Mouse (Mus musculus) layer of hippocampus, adult 6 months (tissue): ENCODE measurements around the gene Ankrd52. TPM values are rescaled to one million over a fixed set of nuclear protein-coding genes. Genes with fewer than 3 reads are reported as not detected.
A peak's percentile ranks its signal among the peaks of the same experiment; 100 is the strongest.

Source experiments
- long read RNA-seq, 2 experiments: library from polyadenylated mRNA; unstranded; transcript quantifications; one replicate each; pipeline ENCODE4 v2.0.0; 2019 to 2020
- microRNA-seq: library from miRNA; unstranded; fragments of <30 nt; microRNA quantifications from one replicate; pipeline ENCODE4 v1.2.0, GENCODE M21; 2020
- polyA plus RNA-seq: library from polyadenylated mRNA; unstranded; fragments of <200 nt; fragmentation: Nextera tagmentation; gene quantifications from 2 replicates; pipeline ENCODE4 v1.2.3, GENCODE M21; 2021

Ankrd52 gene
- polyA plus RNA-seq = 8.8 and 12.6 TPM in 2 replicates
- long read RNA-seq, experiment 1, partial matches to known transcripts = 0 of 1 reads
- long read RNA-seq, experiment 1, other reads (novel, unspliced or antisense) = 1 of 1 reads
- long read RNA-seq, experiment 2, partial matches to known transcripts = 1 of 6 reads
- long read RNA-seq, experiment 2, other reads (novel, unspliced or antisense) = 4 of 6 reads

DNA sequence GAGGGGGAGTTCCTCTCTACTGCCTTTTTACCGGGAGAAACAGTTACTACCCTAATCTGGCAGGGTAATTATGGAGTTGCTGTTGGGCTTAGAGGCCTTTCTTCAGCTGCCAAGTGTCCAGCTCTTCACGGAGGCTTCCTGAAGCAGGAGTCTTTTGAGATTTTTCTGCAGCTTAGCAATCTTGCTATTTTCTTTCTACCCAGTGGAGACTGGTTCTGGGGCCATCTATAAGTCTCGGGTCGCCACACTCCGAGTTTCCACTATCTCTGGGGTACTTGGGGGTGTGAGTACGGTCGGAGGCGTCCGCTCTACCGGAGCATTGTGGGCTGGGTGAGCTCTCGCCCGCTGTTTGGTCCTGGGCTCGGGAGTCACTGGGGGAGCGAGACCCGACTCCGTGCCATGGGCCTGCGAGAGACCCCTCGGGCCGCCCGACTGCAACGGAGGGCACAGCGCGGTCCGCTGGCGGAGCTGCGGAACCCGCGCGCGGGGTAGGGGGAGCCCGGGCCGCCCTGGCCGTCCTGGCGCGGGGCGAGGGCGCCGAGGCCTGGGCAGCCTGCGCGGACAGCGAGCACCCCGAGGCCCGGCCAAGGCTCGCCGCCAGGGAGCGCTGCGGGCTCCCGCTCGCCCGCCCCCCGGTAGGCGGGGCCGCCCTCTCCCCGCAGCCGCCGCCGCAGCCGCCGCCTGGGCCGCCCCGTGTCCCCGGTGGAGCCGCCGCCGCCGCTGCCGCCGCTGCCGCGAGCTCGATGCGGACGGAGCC is at the start of gene Ankrd52:
Gene Ankrd52, plus strand, starts transcription at position 661 of the 757 bp plus-strand sequence.

DNA sequence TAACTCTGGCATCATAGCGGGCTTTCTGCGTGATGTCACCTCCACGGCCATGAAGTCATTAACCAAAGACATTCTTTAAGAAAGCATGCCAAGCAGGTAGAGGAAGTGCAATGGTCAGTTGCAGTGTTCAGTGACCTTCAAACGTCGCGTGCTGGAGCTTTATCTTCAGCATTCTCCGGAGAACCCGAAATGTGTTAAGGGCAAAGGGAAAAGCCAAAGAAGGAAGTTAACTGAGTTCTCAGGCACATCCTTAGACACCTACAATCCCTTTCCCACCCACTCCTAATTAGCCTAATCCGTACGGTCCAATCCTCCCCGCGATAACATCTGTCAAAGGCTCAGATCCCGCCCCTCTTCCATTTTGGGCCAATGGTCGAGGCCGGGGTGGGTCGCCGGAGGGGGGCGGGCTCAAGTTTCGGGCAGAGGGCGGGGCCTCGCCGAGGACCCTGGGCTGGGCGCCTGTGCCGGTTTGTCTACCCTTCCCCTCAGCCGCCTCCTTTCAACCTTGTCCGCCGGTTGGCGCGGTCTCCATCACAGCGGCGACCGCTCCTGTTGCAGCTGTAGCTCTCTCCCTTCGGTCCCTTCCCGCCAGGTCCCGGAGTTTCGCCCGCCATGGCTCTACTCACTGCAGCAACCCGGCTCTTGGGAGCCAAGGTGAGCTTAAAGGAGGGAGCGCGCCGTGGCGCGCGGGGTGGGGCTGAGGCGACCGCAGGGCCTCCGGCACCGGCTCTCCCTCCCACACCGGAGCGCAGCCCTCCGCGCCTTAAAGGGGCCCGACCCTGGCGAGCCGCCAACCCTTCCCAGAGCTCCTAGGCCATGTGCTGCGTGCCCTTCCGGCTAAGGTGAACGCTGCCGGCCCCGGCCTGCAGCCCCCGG is 39.4 kb upstream of the Ankrd52 start, which contains the start of gene Cs:
Gene Cs, plus strand, starts transcription at position 429 of the 876 bp plus-strand sequence.

DNA sequence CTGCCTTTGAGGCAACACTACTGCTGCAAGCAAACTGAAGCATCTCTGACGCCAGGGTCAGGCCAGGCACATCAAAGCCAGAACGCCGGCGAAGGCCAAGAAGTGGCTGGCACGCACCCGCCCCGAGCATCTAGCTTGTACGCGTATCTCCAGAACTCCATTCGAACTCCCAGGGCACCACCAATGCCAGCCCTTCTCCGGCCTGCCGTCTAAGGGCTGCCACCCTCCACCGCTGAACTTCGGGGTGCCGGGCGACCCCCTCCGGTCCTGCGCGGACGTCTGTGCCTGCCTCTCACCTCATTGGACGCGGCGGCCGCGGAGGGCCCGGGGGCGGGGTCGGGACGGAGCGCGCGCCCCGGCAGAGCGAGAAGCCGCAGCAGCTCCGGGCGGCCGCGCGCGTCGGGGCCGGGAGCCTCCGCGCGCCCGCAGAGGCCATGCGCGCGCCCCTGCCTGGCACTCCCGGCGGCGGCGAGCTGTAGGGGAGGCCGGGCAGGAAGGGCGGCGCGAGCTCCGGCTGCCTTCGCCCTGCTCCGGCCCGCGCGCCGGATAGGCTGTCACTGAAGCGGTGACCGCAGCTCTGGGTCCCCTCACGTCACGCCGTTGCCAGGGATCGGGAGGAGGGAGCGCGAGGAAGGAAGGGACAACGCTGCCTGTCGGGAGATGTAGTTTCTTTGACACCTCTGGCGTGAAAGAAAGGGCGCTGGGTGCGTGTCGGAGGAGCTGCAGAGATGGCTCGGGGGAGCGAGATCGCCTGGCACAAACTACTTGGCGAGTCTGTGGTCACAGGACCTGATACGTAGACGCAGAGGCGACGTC is 8.3 kb upstream of the Ankrd52 start, which contains the start of gene Coq10a:
Gene Coq10a, minus strand, starts transcription at position 596 of the 816 bp plus-strand sequence.

DNA sequence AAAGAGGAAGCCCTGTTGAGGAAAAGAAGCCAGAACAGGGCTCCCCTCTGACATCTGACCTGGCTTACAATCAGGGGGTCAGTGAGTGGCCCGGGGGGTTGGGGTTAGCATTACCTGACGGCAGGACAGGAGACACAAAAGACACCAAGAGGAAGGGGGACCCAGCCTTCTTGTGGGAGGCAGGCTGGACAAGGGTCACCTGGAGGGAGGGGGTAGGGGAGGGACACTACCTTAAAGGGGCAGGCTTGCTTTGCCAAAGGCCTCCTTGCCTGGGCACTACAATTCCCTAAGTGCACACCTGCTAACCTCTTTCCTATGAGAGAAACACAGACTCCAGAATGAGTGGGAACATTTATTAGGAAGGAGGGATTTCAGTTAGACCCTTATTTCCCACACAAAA is 24.1 kb downstream of the Ankrd52 start, which contains the start of gene Slc39a5:
Gene Slc39a5, minus strand, starts transcription at position 174 of the 400 bp plus-strand sequence.

DNA sequence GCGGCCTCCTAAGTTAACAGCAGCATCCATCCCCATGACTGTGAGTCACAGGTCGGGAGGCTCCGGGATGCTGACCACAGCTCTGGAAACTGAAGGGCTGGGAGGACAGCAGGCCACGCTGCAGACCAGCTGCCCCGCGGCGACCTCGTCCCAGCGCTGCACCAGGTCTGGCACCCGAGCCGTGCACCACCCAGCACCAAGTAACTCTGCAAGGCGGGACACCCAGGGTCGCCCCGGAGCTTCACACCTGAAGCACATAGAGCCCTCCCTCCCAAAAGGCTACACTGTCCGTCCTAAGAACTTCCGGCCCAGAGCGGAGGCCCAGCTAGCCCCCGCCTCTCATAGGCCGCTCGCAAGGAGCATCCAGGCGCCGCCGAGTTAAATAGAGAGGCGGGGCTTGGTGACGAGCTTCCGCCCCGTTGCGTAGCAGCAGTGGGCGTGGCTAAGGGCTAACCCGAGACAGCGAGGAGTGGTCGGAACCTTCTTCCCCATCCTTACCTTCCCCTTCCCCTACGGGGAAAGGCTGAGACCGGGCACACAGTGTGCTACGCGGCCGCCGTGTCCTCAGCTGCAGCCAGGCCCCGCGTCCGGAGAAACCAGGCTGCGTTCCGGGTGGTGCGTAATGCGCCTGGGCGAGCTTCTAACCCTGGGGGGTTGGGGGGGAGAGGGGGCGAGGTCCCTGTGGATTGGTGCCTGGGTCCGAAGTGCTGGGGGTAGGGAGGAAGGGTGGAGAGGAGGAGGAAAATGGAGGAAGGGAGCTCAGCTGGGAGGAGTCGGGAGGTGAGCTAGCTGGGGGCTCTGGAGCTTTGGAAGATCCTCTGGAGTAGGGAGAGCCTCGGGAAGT is 34.5 kb downstream of the Ankrd52 start, which contains the start of the genes Nabp2 and Rnf41:
Gene Nabp2, minus strand, starts transcription at position 282 of the 844 bp plus-strand sequence.
Gene Rnf41, plus strand, starts transcription at position 447 of the 844 bp plus-strand sequence.

Small RNA genes within 50 kb of the gene (microRNA-seq; reads per million reads assigned to microRNA genes)
- gene Gm25361 (not detected), gene Gm26308 (not detected), gene Mir6914 (0.64 reads per million), gene Mir6915 (5.6 reads per million, percentile 20 among the genes with 10 or more reads in this experiment), gene Mir8105 (0.64 reads per million)

Other genes starting within 250 kb of the Ankrd52 start
- gene Rbms2, start 196.8 kb upstream of the Ankrd52 start, polyA plus RNA-seq = 2.6 and 2.7 TPM in 2 replicates
- 10.9 and 11.5 TPM in 2 replicates for gene Gls2, start 182.7 kb upstream of the Ankrd52 start, polyA plus RNA-seq
- 10.2 and 11.8 TPM in 2 replicates for gene Spryd4, start 165.3 kb upstream of the Ankrd52 start, polyA plus RNA-seq
- not detected in 2 replicates for gene Mip, start 151.3 kb upstream of the Ankrd52 start, polyA plus RNA-seq
- 2.3 and 4.9 TPM in 2 replicates for gene Timeless, start 145.1 kb upstream of the Ankrd52 start, polyA plus RNA-seq
- gene Apon, start 123.0 kb upstream of the Ankrd52 start, polyA plus RNA-seq = not detected in 2 replicates
- gene Apof, start 108.4 kb upstream of the Ankrd52 start, polyA plus RNA-seq = 0.11 TPM in 1 of 2 replicates, not detected in the other
- gene Stat2, start 106.6 kb upstream of the Ankrd52 start, polyA plus RNA-seq = 4.5 and 5.5 TPM in 2 replicates
- gene Il23a, start 78.4 kb upstream of the Ankrd52 start, polyA plus RNA-seq = not detected in 2 replicates
- 2.6 and 2.7 TPM in 2 replicates for gene Pan2, start 73.8 kb upstream of the Ankrd52 start, polyA plus RNA-seq
- gene Cnpy2, start 54.7 kb upstream of the Ankrd52 start, polyA plus RNA-seq = 155 and 167 TPM in 2 replicates
- gene Cs, start 39.4 kb upstream of the Ankrd52 start, polyA plus RNA-seq = 210 and 229 TPM in 2 replicates
- gene Coq10a, start 8.1 kb upstream of the Ankrd52 start, polyA plus RNA-seq = 16.1 and 16.7 TPM in 2 replicates
- 0.06 and 0.18 TPM in 2 replicates for gene Slc39a5, start 24.1 kb downstream of the Ankrd52 start, polyA plus RNA-seq
- 107 and 127 TPM in 2 replicates for gene Nabp2, start 34.4 kb downstream of the Ankrd52 start, polyA plus RNA-seq
- 66.3 and 69.8 TPM in 2 replicates for gene Rnf41, start 34.5 kb downstream of the Ankrd52 start, polyA plus RNA-seq
- gene Smarcc2, start 82.1 kb downstream of the Ankrd52 start, polyA plus RNA-seq = 80.0 and 92.3 TPM in 2 replicates
- gene Myl6, start 117.0 kb downstream of the Ankrd52 start, polyA plus RNA-seq = 843 and 993 TPM in 2 replicates
- 2.1 and 3.8 TPM in 2 replicates for gene Myl6b, start 121.6 kb downstream of the Ankrd52 start, polyA plus RNA-seq
- 2.3 and 2.6 TPM in 2 replicates for gene Esyt1, start 148.8 kb downstream of the Ankrd52 start, polyA plus RNA-seq
- 5.6 and 5.8 TPM in 2 replicates for gene Zc3h10, start 170.7 kb downstream of the Ankrd52 start, polyA plus RNA-seq
- gene Rpl41, start 172.2 kb downstream of the Ankrd52 start, polyA plus RNA-seq = 6,437 and 7,138 TPM in 2 replicates
- 50.7 TPM in 2 replicates for gene Pa2g4, start 188.9 kb downstream of the Ankrd52 start, polyA plus RNA-seq
- 1.3 and 1.5 TPM in 2 replicates for gene Erbb3, start 212.5 kb downstream of the Ankrd52 start, polyA plus RNA-seq
- 1,260 and 1,337 TPM in 2 replicates for gene Rps26, start 249.6 kb downstream of the Ankrd52 start, polyA plus RNA-seq